Mouse (Mus musculus) spleen, adult 2 months (tissue): ENCODE measurements around the gene Sycp2l.

Experiments
- CTCF ChIP-seq: fragments of 200-500 bp; IDR thresholded peaks from 2 replicates; pipeline ENCODE4 v1.5.1; 2011; ENCODE audit warnings: mild to moderate bottlenecking, inconsistent platforms; ENCODE audit not compliant: insufficient read depth, insufficient read length, insufficient replicate concordance; ENCODE audit errors: extremely low read depth
- POLR2A ChIP-seq: fragments of 200-500 bp; IDR thresholded peaks from 2 replicates; pipeline ENCODE4 v1.6.1; 2011; ENCODE audit warnings: low read depth, low read length, inconsistent platforms

GRCm38 (mm10) chr13:41216236-41216635 lies 102.1 kb downstream of the Sycp2l start:
- TF ChIP-seq POLR2A, result no peak
- TF ChIP-seq CTCF, result no peak
